10 mouse cellular contexts compared by ENCODE assay signal in the genomic region with DNA sequence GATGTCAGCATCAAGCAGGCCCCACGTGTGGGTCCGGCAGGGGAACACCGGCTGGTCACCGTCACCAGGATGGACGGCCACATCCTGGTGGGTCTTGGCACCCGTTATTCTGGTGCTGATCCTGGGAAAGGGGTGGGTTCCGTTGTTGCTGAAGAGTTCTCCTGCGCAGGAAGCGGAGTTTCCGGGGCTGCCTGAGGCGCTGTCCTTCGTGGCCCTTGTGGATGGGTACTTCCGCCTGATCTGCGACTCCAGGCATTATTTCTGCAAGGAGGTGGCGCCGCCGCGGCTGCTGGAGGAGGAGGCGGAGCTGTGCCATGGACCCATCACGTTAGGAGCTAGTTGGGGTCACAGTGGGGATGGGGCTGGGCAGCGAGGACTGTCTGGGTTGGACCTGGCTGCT. TPM values are rescaled to one million over a fixed set of nuclear protein-coding genes. Genes with fewer than 3 reads are reported as not detected.
DNase-seq lines count a peak whose midpoint lies in the region; ATAC-seq and TF ChIP-seq lines count a peak whose summit lies in the region.
"Had no signal": no experiment of that assay in that cellular context is flagged by ENCODE, and none has a peak within 500 bp of the region (broad histone marks: within the 10 kb centered on the region; RNA-seq: fewer than 3 reads in every experiment).

No protein-coding gene starts in this region.

- H3K4me1 ChIP-seq in kidney, adult 2 months (ENCODE audit: control insufficient read depth, insufficient read depth, low read length): peaks cover 5% of the 10 kb centered on the region; the same call in 1 of the 2 replicates
- peaks cover 20% of the 10 kb centered on the region for H3K4me1 ChIP-seq in hindbrain, embryonic 16.5 days (ENCODE audit: control insufficient read depth, insufficient read depth, low read depth, low read length)

- no peak for TF ChIP-seq CTCF in kidney, adult 2 months (conservative IDR thresholded peaks at IDR 0.05; ENCODE audit: insufficient read depth, insufficient read length, low read depth, low read length)

- no peak for ATAC-seq in hindbrain, embryonic 16.5 days
- ATAC-seq: inflammation-experienced regulatory T-cells, adult 6 months had no signal

- no peak overlapping the region for H3K9ac ChIP-seq in hindbrain, embryonic 16.5 days (ENCODE audit: low read depth, low read length)
- H3K9ac ChIP-seq: liver, embryonic 14.5 days had no signal

- H3K4me2 ChIP-seq in hindbrain, embryonic 16.5 days (ENCODE audit: low read length): 0 out of 2 replicates have a peak overlapping the region, but pooled peaks have one; percentile 4

- H3K36me3 ChIP-seq in kidney, adult 2 months (ENCODE audit: control insufficient read depth, insufficient read depth, low read length): no peaks in the 10 kb centered on the region
- H3K36me3 ChIP-seq in hindbrain, embryonic 16.5 days (ENCODE audit: control insufficient read depth, insufficient read depth, low read length): no peaks in the 10 kb centered on the region

- H3K9me3 ChIP-seq in hindbrain, embryonic 16.5 days (ENCODE audit: control insufficient read depth, low read length): no peaks in the 10 kb centered on the region

- no peak overlapping the region for H3K4me3 ChIP-seq in kidney, adult 2 months (ENCODE audit: insufficient read depth, low read depth, low read length)
- no peak overlapping the region for H3K4me3 ChIP-seq in hindbrain, embryonic 16.5 days (ENCODE audit: low read length)

- no peak for TF ChIP-seq POLR2A in kidney, adult 2 months (IDR thresholded peaks at IDR 0.05; ENCODE audit: low read depth, low read length)

- no peaks in the 10 kb centered on the region for H3K27me3 ChIP-seq in kidney, adult 2 months (replicated peaks; ENCODE audit: control insufficient read depth, insufficient read depth, low read length)
- H3K27me3 ChIP-seq in hindbrain, embryonic 16.5 days (replicated peaks; ENCODE audit: control insufficient read depth, insufficient read depth, low read length): peaks cover 71% of the 10 kb centered on the region

- WGBS in kidney, adult 2 months: 32% methylated on average over 21 of the region's 21 CpGs
- WGBS in hindbrain, embryonic 16.5 days: 10% methylated on average over 21 of the region's 21 CpGs

- H3K27ac ChIP-seq in kidney, adult 2 months (ENCODE audit: insufficient read depth, low read depth, low read length): 0 out of 2 replicates have a peak overlapping the region, but pooled peaks have one; percentile 36
- no peak overlapping the region for H3K27ac ChIP-seq in hindbrain, embryonic 16.5 days (ENCODE audit: low read depth, low read length)
- H3K27ac ChIP-seq: liver, embryonic 14.5 days had no signal

- peak; percentile 47 to 55 for DNase-seq in adrenal gland, postnatal 36 days
- DNase-seq in adrenal gland, postnatal 25 days: no peak
- peak; percentile 70 for DNase-seq in kidney, adult 2 months
- no peak for DNase-seq in kidney, adult 18-20 months
- DNase-seq in lung, postnatal 36 days: peak; percentile 36
- no peak for DNase-seq in frontal cortex, postnatal 25 days (ENCODE audit: low spot score in 2 of 2)
- DNase-seq in cerebellum, postnatal 36 days: no peak

RNA-seq across cellular contexts. Expression of a gene that starts 4.4 kb away (rescaled TPM):
- 10 to 100 TPM; 11.3 to 13.0 TPM for total RNA-seq in adrenal gland, postnatal 36 days (2021)
- total RNA-seq in adrenal gland, postnatal 25 days (2021): 11.7 and 14.3 TPM in 2 replicates
- polyA plus RNA-seq in kidney, adult 2 months (2012; rRNA removed): 15.1 and 16.5 TPM in 2 replicates
- polyA plus RNA-seq in hindbrain, embryonic 16.5 days (2015; fragmentation: Nextera tagmentation; extraction: Ambion mirVana): 7.3 and 8.1 TPM in 2 replicates

RNA-seq across cellular contexts. Expression of a gene that starts 8.5 kb away (rescaled TPM):
- total RNA-seq in adrenal gland, postnatal 36 days (2021): 1 to 10 TPM; 4.0 to 4.7 TPM
- 6.1 and 7.8 TPM in 2 replicates for total RNA-seq in adrenal gland, postnatal 25 days (2021)
- polyA plus RNA-seq in kidney, adult 2 months (2012; rRNA removed): 14.5 and 17.8 TPM in 2 replicates
- polyA plus RNA-seq in hindbrain, embryonic 16.5 days (2015; fragmentation: Nextera tagmentation; extraction: Ambion mirVana): 1.2 and 1.5 TPM in 2 replicates

RNA-seq across cellular contexts. Expression of a gene that starts 8.9 kb away (rescaled TPM):
- total RNA-seq in adrenal gland, postnatal 36 days (2021): 1 to 10 TPM; 4.6 to 7.3 TPM
- 8.3 and 8.4 TPM in 2 replicates for total RNA-seq in adrenal gland, postnatal 25 days (2021)
- polyA plus RNA-seq in kidney, adult 2 months (2012; rRNA removed): 1.3 and 2.1 TPM in 2 replicates
- 22.4 and 23.1 TPM in 2 replicates for polyA plus RNA-seq in hindbrain, embryonic 16.5 days (2015; fragmentation: Nextera tagmentation; extraction: Ambion mirVana)

RNA-seq across cellular contexts. Expression of a gene that starts 21.1 kb away (rescaled TPM):
- 1 to 10 TPM; 4.0 to 4.5 TPM for total RNA-seq in adrenal gland, postnatal 36 days (2021)
- 3.7 and 4.8 TPM in 2 replicates for total RNA-seq in adrenal gland, postnatal 25 days (2021)
- 5.5 and 5.9 TPM in 2 replicates for polyA plus RNA-seq in kidney, adult 2 months (2012; rRNA removed)
- polyA plus RNA-seq in hindbrain, embryonic 16.5 days (2015; fragmentation: Nextera tagmentation; extraction: Ambion mirVana): 0.44 and 0.62 TPM in 2 replicates

RNA-seq across cellular contexts. Expression of a gene that starts 45.0 kb away (rescaled TPM):
- 1 to 10 TPM in 1 of 2 experiments, under 1 TPM in 1; 0.50 to 3.2 TPM for total RNA-seq in adrenal gland, postnatal 36 days (2021)
- 2.2 and 2.6 TPM in 2 replicates for total RNA-seq in adrenal gland, postnatal 25 days (2021)
- polyA plus RNA-seq in kidney, adult 2 months (2012; rRNA removed): 4.2 and 9.5 TPM in 2 replicates
- 78.6 and 89.5 TPM in 2 replicates for polyA plus RNA-seq in hindbrain, embryonic 16.5 days (2015; fragmentation: Nextera tagmentation; extraction: Ambion mirVana)

Comparison
In these comparisons a context has a peak if more than half of its experiments do, and no peak if none do; other contexts are left out.
1. DNase-seq: peak in adrenal gland, postnatal 36 days (2 of 2), kidney, adult 2 months (single experiment) and lung, postnatal 36 days (single experiment); none in adrenal gland, postnatal 25 days (single experiment), kidney, adult 18-20 months (single experiment), frontal cortex, postnatal 25 days (0 of 2) and cerebellum, postnatal 36 days (0 of 2).